Mouse (Mus musculus) lung, postnatal 25 days (tissue): ENCODE measurements around the gene Ltk.
"Not testable (repeated sequence)": the region's sequence is repeated elsewhere in the genome, so short reads cannot be mapped to it uniquely, and the experiment has no call there.

Source experiments
- DNase-seq: peaks from one replicate; pipeline ENCODE4 v3.0.0; 2022; ENCODE audit warnings: low spot score

The Ltk gene

GRCm38 (mm10) chr2:119758101-119758843, 2.0 kb downstream of the Ltk start:
- DNase-seq: no peak

- DNase-seq: no peak
These were observed 2.6 kb downstream of the Ltk start for GRCm38 (mm10) chr2:119757601-119758100.

GRCm38 (mm10) chr2:119749260-119749659, 11.0 kb downstream of the Ltk start:
- no peak for DNase-seq

GRCm38 (mm10) chr2:119747554-119747953, 12.7 kb downstream of the Ltk start:
- DNase-seq: no peak

- DNase-seq: no peak
These were observed 14.9 kb downstream of the Ltk start for GRCm38 (mm10) chr2:119745281-119745680.

- DNase-seq: peak; percentile 67
These were observed 15.8 kb downstream of the Ltk start for GRCm38 (mm10) chr2:119744163-119745111.

GRCm38 (mm10) chr2:119743808-119744162, 16.4 kb downstream of the Ltk start:
- DNase-seq: peak; percentile 37

- no peak for DNase-seq
These were observed 16.9 kb downstream of the Ltk start for GRCm38 (mm10) chr2:119743176-119743807.

GRCm38 (mm10) chr2:119742461-119743175, 17.6 kb downstream of the Ltk start:
- DNase-seq: no peak

- DNase-seq: peak; percentile 37
These were observed 18.4 kb downstream of the Ltk start, which contains the start of gene Itpka for GRCm38 (mm10) chr2:119741581-119742411. Gene Itpka (plus strand): TSS chr2:119742337.

GRCm38 (mm10) chr2:119740567-119740966, 19.7 kb downstream of the Ltk start:
- DNase-seq: no peak

- no peak for DNase-seq
These were observed 23.1 kb downstream of the Ltk start for GRCm38 (mm10) chr2:119737124-119737523.

- no peak for DNase-seq
These were observed 29.5 kb downstream of the Ltk start for GRCm38 (mm10) chr2:119730735-119731134.

- DNase-seq: no peak
These were observed 32.3 kb downstream of the Ltk start for GRCm38 (mm10) chr2:119727762-119728416.

- no peak for DNase-seq
These were observed 39.2 kb downstream of the Ltk start for GRCm38 (mm10) chr2:119721070-119721469.

GRCm38 (mm10) chr2:119715868-119716267, 44.4 kb downstream of the Ltk start:
- not testable (repeated sequence) for DNase-seq

GRCm38 (mm10) chr2:119710011-119710410, 50.2 kb downstream of the Ltk start:
- DNase-seq: no peak

- no peak for DNase-seq
These were observed 52.6 kb downstream of the Ltk start for GRCm38 (mm10) chr2:119707676-119708075.

GRCm38 (mm10) chr2:119703171-119703570, 57.1 kb downstream of the Ltk start:
- DNase-seq: no peak
